Mouse (Mus musculus) lung, postnatal 0 days (tissue): ENCODE measurements around the gene Tmem150a.

ENCODE experiments used
- CTCF ChIP-seq: IDR thresholded peaks from 2 replicates; pipeline ENCODE4 v1.5.1; 2016; ENCODE audit warnings: antibody characterized with exemption, mild to moderate bottlenecking
- EP300 ChIP-seq: IDR thresholded peaks from 2 replicates; pipeline ENCODE4 v1.6.1; 2016; ENCODE audit warnings: antibody characterized with exemption, mild to moderate bottlenecking, control low read depth

DNA sequence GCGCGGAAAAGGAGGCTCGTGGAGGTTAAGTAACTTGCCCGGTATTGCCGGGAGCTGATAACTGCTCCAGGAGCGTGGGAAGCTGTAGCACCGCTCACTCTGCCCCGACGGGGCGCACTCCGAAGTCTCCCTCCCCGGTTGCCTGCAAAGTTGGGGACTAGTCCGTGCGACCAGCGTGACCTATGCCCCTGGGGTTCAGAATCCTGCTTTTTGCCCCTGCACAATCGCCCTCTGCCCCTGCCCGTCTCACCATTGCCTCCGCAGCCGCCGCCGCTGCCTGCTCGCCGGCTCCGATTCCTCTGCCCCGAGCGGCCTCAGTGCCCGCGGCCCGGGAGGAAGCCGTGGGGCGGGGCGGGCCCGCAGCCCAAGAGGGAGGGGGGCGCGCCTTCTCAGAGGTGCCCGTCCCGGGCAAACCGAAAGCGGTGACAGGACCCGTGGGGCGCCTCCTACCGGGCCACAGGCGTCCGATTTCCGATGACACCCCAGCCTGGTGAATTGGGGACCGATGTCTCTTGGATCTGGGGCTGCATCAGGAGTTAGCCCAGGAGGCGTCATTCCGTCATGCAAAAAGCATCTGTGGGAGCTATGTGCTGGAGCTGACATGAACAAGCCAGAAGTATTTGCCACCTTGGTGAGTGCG is 25.0 kb downstream of the Tmem150a start, which contains the start of gene Vamp5:
- TF ChIP-seq CTCF, result peak; percentile 64
- peak; percentile 26; the same call in 1 of the 2 replicates for TF ChIP-seq EP300
